Mouse (Mus musculus) thymus, postnatal 36 days (tissue): ENCODE measurements around the gene Ak5.
"Not testable (repeated sequence)": the region's sequence is repeated elsewhere in the genome, so short reads cannot be mapped to it uniquely, and the experiment has no call there.

ENCODE experiments used
- DNase-seq, 2 experiments: peaks; one replicate each; pipeline ENCODE4 v3.0.0; 2022; ENCODE audit warnings: mixed read lengths in 2 of 2

Ak5 gene

DNA sequence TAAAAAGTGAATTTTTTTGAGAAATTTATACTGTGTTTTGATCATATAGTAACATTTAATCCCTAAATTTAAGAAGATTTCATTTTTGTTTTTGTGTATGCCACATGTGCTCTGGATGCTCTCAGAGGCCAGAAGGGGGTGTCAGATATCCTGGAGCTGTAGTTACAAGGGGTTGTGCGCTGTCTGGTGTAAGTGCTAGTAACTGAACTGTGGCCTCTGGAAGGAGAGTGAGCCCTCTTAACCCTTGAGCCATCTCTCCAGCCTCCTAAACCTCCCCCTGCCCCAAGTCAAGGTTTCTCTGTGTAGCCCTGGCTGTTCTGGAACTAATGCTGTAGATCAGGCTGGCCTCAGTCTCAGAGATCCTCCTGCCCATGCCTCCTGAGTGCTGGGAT is 192.9 kb downstream of the Ak5 start:
- DNase-seq: no peak

DNA sequence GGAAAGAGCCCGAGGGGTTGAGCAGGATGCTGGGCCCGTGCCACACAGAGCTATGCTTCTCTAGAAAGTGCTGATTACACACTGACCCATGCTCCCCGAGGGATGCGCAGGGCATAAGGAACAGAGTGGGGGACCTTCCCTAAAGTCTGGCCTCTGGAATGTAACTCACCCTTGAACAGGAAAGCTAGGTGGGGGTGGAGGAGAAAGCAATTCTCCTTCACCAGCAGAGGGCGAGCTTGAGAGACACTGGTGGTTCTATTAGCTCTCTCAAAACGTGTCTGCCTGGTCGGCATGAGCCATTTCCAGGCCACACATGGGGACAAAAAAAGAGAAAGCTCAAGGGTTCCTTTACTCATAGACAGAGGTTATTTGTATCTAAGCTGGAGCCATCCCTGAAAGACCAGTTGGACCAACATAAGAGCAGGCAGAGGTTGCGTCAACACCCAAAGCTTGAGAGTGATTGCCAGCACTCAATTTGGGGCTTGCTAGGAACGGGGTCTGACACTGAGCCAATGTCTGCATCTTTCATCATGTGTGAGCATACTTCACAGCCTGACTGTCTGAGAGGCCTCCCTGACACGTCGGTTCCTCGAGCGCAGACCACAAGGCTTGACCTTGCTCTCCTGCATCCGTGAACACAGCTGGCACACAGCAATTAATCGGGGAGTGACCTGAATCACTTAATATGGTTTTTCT is 193.4 kb downstream of the Ak5 start:
- DNase-seq: peak; percentile 28 to 39

DNA sequence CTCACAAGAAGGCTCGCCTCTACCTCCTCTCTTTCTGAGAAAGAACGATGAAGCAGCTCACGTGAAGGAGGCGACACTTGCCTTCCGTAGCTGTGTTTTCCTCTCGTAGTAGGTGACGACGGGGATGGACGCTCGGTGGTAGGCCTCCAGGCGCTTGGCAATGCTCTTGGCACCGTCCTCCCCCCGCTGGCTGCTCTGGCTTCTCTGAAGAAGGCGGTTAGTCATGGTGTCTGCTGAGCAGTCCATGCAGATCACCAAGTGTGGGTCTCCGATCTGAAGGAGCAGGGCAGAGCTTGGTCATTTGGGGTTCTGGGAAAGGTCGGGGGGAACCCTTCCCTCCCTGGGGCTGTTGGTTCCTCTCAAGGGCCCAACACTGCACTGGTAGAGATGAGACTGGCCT is 195.5 kb downstream of the Ak5 start:
- no peak for DNase-seq

DNA sequence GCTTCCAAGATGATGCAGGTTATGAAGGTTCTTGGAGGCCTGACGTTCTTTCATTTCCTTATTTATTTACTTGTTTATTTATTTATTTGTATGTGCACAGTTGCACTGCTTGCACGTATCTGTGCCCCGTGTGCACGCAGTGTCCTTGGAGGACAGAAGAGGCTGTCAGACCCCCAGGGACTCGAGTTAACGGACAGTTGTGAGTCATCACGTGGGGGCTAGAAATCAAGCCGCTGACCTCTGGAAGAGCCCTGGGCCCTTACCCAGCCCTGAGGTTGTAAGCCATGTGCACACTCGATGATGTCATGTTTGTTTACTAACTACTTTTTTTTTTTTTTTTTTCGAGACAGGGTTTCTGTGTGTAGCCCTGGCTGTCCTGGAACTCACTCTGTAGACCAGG is 197.8 kb downstream of the Ak5 start:
- no peak for DNase-seq

DNA sequence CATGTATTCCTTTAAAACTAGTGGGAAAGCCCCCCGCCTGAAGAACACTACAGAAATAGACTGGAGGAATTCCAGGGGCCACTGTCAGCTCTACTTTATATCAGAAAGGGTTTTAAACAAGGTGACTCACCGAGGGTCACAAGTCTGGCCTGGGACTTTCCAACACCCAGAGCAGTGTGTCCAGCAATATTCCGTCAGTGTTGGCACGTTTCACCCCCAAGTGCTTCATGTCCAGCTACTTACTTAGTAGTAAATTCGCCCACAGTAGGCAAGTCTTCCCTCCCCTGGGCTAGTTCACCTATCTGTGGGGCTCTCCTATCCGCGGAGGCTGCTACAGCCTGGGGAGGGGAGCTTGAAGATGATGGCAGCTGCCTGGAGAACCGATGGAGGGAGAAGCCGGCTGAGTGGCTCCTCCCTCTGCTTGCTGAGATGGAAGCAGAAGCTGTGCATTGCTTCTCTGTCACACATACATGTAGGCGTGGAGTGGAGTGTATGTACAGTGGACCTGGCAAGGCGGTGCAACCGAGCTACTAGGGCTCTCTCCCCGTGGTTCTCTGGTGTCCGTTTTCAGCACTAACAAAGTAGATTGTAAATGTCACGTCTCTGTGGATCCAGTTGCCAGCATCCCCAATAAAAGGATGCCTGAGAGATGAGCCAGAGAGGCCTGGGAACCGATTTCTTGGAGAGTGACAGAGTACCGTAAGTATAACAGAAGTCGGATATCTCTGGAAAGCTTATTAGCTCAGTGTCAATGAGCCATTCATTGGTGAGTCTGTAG is 198.5 kb downstream of the Ak5 start:
- no peak for DNase-seq

DNA sequence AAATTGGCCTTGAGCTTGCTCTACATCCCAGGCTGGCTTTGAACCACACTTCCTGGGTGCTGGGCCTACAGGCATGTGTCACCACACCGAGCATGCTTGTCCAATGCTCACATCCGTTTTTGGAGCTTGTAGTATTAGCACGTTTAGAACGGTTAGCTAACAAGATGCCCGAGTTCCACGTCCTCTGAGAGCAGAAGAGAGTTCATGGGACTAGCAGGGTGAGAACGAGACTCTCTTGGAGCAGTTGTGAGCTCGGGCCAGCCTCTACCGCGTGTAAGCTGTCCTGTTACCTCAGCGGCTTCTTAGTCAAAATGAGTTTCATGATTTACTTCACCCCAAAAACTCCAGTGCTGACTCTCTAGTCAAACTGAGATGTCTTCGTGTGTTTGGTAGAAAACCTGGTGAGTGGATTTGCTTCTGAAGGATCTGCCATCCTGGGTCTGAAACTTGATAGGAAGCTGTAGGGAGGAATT is 199.6 kb downstream of the Ak5 start:
- DNase-seq: no peak

DNA sequence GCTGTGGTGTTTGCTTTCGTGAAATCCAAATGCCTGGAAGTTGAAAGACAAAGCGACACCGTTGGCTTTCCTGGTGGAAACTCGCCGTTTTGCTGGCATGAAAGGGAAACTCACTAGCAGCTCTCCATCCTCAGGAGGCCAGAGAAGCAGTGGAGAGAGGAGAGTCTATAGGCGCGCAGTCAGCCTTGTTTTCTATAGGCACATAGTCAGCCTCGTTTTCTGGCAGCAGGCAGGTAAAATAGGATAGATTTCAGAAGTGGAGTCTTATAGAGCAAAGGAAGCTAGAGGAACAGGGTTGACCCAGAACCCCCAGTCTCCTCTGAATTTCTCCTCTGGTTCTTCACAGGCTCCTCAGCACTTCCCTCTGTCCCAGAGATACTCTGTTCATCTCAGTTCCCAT is 200.1 kb downstream of the Ak5 start:
- no peak for DNase-seq

DNA sequence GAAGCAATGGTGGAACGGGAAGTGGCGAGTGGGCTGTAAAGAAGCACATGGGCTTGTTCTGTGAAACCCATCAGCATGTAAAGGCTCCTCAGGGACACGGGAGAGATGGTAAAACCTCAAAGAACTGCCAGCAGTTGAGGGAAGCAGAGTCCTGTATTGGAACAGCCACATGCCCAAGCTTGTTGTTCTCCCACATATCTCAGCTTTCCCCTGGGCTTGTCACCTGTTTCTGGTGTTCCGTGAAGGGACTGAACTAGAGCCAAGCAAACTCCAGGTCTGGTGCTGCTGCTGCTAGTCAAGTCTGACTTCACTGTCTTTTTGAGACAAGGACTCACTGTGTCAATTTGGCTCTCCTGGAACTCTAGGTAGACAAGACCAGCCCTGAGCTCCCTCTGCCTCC is 200.8 kb downstream of the Ak5 start:
- no peak for DNase-seq

DNA sequence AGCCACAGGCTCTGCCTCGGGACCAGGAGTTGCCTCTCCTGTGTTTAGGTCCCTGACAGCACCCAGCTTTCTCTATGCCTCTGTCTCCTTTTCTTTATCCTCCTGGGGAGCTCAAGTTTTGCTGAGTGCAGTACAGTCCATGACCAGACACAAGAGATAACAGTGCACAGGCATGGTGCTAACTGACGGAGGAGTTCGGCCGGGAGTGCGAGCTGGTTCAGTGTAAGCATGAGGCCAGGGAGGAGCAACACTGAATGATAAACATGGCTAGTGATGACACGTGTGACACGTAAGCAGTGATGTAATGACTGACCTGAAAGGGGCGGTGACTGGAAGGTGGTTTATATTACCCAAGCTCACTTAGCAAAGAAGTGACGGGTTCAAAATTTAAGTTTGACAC is 201.3 kb downstream of the Ak5 start:
- DNase-seq: no peak

DNA sequence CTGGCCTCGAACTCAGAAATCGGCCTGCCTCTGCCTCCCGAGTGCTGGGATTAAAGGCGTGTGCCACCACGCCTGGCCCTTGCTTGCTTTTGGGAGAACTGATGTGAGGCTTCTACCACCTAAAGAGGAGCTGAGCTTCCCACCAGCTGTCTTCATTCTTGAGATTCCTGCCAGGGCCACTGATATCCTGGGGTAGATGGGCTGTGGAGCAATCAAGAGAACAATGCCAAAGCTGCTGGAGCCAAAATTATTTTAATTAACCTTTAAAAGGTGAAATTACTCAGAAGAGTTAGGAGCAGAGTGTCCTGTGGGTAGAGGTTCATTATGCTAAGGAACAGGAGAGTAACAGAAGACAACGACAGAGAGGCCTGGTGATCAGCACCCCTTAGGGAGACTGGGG is 202.8 kb downstream of the Ak5 start:
- no peak for DNase-seq

DNA sequence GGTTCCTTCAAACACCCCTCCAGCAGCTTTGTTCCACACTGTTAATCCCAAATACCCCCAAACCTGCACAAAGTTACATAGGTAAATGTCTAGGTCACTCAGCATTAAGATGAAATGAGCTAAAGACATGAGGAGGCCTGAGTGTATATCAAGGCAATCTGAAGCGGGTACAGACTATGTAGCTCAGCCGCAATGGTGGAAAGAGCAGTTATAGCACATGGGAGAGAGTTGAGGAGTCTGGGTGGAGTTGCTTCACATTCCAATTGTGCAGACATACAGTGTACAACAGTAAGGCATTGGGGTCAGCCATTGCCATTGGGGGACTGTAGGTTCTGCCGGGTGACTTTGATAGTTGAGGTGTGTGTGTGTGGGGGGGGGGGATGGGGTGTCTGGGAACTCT is 203.7 kb downstream of the Ak5 start:
- no peak for DNase-seq

DNA sequence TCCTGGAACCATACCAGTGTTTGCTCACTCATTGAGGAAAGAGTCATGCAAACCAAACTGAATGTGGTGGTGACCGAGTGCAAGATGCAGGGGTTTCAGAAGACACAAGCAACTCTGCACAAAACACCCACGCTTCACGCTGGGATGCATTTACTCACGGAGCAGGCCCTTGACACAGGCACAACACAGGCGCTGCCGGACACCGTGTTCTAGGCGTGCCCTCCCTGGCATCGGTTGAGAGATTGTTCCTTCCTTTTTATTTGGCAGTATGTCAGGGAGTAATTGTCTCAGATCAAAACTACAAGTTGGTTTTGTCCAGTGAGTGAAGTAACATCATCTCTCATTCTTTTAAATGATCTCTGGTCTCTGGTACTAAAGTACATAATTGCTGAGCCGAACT is 205.3 kb downstream of the Ak5 start:
- no peak for DNase-seq

DNA sequence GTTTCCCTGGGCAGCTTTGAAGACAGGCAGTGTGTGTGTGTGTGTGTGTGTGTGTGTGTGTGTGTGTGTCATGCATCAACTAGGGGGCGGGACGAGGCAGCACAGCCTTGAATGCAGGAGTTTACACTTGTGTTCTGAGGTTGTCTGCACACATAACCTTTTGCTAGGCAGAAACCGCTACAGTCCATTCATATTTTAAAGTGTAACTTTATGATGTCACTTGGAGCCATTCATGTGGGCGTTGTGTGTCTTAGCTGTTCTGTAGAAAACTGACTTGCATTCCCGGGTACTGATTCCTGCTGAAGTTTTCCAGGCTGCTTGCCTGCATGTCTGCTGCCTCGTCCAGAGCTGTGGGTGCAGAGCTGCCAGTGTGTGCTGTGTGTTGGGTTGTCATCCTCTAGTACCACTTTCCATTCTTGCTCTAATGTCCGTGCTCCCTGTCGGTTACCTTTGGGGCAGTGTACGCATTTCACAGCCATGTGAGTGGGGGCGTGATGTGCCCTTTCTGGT is 206.1 kb downstream of the Ak5 start:
- DNase-seq: no peak

DNA sequence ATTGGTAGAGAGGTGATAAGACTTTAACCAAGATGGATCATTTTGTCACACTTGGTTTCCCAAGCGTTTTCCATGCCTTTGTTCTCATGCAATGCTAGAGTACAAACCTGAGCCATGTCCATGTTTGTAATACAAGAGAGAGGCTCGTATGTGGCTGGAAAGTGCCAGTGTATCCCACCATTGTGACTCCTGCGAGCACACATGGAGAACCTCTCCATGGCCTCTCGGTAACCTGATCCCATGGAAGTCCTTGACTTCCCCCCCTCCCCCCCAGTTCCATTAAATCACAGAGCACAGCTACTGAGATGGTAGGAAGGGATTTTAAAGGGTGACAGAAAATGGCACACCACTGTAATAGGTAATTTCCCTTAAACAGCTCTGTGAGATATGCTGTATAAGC is 207.4 kb downstream of the Ak5 start:
- no peak for DNase-seq

DNA sequence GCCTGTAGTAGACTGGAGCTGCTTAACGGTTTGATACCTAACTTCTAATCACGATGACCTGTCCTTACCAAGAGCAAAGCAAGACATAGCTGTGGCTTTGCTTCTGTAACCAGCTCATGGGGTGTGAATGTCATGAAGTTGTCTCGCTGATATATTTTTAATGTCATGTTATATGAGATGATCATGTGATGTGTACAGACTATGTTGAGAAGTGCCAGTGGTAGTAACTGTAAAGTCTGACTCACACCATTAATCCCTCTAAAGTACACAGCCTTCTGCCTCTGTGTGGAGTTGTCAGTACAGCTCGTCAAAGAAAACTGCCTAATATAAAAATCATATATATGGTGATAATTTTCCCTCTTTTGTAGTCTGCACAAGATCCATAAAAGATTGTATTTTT is 209.3 kb downstream of the Ak5 start:
- DNase-seq: not testable (repeated sequence)

DNA sequence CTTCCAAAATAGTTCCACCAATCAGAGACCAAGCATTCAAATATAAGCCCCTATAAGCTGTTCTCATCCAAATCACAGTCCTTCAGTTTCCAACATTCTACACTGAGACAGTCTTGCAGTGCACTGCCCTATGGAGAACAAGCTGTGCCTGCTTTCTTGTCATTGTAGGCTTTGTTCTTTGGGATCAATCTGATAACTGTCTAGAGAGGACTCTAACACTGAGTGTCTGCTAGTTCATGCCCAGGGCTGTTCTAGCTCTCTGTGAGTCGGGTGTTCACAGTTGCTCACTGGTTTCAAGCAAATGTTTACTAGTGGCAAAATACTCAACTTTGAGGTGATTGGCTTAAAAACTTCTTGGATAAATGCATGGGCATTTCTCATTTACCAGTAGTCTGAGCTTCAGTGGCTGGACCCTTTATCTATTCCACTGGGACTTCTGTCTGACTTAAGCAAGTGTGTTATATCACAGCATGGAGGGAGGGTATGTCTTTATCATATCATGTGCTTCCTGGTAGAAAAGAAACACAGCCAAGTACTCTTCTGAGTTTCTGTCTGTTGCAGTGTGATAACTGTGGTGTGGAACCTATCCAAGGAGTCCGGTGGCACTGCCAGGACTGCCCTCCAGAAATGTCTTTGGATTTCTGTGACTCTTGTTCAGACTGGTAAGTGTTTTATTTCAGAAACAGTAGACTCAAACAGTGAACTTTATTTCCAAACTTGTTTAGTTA is 210.7 kb downstream of the Ak5 start:
- DNase-seq: no peak

DNA sequence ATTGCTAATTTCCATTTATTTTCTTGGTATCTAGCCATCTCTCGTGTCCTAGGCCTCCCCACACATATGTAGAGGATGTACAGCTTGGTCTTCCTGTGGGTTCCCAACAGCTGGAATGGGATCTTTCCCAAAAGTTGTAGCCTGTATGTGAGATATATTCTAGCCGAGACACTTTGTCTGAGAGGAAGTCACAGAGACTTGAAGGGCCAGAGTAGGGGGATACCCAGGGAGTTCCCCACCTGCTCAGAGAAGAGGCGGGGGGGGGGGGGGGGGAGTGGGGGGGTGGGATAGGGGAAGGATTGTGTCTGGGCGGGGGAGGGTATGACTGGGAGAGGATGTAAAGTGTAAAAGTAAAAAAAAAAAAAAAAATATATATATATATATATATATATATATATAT is 215.0 kb downstream of the Ak5 start:
- no peak for DNase-seq

DNA sequence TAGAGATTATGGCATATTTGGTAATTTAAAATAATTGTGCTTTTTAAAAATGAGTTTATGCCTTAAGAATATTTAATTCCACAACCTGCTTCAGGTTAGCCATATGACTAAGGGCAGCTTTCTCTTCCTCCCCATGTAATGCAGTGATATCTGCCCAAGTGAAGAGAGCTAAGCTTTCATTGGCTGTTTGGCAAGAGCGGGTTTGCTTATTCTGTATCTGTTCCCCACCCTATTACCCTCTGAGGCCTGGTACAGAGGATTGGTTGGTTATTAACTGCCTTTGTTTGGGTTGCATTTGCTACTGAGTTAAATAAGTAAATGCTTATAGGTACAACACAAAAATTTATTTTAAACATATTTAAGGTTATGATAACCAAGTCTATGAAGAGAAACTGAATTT is 221.2 kb downstream of the Ak5 start:
- no peak for DNase-seq

DNA sequence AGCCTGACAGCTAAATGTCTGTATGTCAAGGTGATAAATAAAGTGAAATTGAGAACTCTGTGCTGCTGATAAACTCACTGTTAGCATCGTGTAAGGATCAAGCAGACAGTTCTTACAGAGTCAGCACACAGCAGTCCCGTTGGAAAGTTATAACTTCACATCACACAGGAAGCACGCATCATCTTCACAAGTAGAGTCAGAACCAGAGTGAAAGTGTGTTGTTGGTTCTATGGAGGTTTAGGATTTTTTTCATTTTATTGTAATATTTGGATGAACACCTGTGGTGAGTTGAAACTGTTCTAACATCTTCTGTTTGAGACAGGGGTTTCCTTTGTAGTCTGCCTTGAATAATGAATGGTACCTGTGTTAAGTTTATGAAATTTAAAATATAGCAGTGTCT is 224.0 kb downstream of the Ak5 start:
- DNase-seq: no peak

DNA sequence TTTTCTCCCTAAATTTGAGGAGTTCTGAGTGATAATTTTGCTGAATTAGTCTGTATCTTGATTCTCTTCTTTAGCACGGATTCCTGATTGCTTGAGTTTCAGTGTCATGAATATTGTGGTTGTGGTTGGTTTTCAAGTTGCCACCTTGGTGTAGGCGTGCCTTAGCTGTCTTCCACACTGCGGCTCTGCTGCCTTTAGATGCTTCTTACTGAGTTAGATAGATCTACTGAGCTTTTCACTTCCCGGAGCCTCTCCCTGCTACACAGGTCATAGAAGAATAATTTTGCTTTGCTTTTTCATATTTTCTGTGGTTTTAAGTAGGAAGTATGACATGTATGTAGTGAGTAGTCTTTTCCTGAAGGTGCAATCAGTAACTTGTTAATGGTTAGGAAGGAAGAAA is 225.4 kb downstream of the Ak5 start:
- DNase-seq: no peak

DNA sequence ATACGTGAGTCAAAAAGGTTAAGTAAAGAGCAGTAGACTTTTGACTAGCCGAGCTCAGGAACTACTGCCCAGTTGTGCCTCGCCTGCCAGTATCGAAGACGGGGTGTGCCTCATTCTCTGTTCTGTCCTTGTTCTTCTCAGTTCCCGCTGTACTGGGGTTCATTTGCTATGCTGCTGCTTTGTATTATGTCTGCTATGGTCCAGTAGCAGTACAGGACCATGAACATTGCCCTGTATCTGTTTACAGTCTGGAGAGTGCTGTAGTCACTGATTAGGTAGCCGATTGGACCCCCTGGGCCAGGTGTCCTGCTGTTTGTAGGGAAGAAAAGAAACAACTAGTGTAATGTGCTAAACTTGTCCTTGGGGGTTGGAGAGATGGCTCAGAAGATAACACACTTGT is 230.1 kb downstream of the Ak5 start:
- DNase-seq: no peak

DNA sequence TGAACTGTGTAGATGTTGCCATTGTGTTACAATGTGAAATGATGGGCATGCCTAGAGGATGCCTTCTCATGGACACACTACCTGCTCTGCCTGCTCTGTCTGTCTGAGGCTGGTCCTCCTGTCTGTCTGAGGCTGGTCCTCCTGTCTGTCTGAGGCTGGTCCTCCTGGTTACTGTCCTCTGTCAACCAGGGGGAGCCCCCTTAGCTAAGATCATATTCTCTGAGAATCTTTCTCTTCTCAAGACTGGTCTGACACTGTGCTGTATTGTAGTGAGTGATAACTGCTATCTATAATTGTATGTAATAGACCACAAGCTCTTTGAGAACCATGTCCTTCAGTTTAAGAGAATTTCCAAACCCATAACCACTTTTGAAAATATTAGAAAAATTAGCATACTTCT is 232.6 kb downstream of the Ak5 start:
- DNase-seq: no peak

DNA sequence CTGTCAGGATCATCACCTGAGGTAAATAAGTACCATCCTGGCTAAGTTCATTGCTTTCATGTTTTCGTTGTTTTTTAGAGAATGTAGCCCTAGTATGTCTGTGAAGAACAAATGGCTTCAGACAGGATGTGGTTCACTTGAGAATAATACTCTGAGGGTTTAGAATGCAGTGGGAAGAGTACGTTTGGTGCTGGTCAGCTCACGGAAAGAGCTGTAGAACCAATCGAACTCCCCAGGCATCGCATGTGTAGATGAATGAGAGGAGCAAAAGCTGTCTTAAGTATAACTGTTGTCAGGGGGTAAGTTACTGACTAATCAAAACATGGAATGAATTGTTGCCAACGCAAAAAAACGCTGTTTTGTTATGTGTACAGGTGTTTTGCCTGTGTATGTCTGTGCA is 235.5 kb downstream of the Ak5 start:
- no peak for DNase-seq

DNA sequence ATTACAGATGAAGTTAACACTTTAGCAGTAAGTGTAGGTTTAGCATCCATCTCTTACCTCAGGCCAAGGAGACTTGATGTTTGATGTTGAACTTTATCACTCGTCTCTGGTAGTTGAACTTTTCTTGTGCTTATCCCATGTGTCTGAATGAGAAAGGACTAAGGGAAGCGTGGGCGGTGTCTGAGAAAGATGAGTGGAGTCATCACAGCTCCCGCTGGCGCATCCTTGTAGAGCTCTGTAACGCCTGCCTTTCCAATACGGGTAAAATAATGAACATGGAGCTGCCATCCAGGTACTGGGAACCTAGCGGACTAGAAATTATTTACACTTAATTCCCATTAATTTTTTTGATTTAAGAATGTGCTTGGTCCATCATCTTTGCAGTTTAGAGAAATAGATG is 239.2 kb downstream of the Ak5 start:
- no peak for DNase-seq
